Mouse (Mus musculus): ENCODE results near the gene Asb2. TPM values are rescaled to one million over a fixed set of nuclear protein-coding genes. Genes with fewer than 3 reads are reported as not detected.

Asb2 gene
- polyA plus RNA-seq (2015; fragmentation: Nextera tagmentation; extraction: Ambion mirVana) = 194 and 219 TPM in 2 replicates

DNA sequence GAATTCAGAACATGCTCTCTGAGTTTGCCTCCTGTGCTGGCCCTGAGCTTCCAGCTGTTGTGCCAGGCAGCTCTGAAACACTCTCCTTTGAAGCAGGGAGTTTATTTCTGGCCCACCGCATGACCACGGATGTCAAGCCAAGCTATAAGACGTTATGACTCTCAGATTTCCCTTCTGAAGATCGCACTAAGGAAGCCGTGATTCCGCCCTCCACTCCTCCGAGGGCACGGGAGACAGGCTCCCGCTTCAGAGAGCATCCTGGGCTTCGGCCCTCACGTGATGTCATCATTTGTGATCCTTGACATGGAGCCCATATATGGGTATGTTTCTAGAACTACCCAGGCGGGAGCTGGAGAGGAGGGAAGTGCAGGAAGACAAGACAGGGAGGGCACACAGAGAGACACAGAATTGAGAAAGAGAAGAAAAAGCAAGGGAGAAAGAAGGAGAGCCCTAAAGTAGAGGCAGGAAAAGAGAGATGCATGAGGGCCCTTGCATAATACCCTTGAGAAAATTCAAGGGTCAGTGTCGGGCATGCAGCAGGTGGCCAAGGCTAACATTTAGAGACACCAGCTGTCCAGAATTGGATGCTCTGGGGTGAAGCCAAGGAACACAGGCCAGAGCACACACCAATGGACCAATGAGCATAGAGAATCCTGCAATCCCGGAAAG lies at the start of gene Asb2:
Gene Asb2, minus strand, starts transcription at position 256 of the 669 bp plus-strand sequence.
- no peak for ATAC-seq (replicated peaks; ENCODE audit: insufficient number of reproducible peaks, insufficient read depth, low FRiP score, low read depth)
- peak within 1 kb of the TSS; percentile 46 for H3K9ac ChIP-seq

DNA sequence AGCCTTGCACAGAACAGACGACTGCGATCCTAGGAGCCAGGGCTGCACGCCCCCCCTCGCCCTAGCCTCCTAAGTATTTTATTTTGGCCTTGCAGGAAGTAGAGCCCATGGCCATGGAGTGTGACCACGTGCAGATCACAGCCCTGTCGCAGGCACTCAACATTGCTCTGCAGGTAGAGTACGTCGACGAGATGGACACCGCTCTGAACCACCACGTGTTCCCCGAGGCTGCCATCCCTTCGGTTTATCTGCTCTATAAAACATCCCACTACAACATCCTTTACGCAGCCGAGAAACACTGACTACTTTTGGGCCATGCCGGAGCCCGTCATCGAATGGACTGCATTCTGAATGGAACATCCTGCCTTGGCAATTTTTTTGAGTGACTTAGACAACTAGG lies 48.3 kb upstream of the Asb2 start:
- no peak overlapping the region for H3K9ac ChIP-seq
- ATAC-seq (replicated peaks; ENCODE audit: insufficient number of reproducible peaks, insufficient read depth, low FRiP score, low read depth) = no peak
- H3K9me3 ChIP-seq (replicated peaks) = no peaks in the 10 kb centered on the region
- 82% methylated on average over 18 of the region's 18 CpGs for WGBS
- no peak overlapping the region for H3K27ac ChIP-seq
- H3K27me3 ChIP-seq = no peaks in the 10 kb centered on the region
- no peaks in the 10 kb centered on the region for H3K4me1 ChIP-seq (replicated peaks)
- H3K4me3 ChIP-seq = no peak overlapping the region
- H3K36me3 ChIP-seq = peaks cover 44% of the 10 kb centered on the region
- no peak overlapping the region for H3K4me2 ChIP-seq

More for the DNA sequence above, at the start of gene Asb2:
- no peaks in the 10 kb centered on the region for H3K27me3 ChIP-seq
- peak within 1 kb of the TSS; percentile 59 for H3K4me2 ChIP-seq
- H3K36me3 ChIP-seq = peaks cover 3% of the 10 kb centered on the region; the same call in 1 of the 2 replicates
- peak within 1 kb of the TSS; percentile 40 for H3K4me3 ChIP-seq
- H3K27ac ChIP-seq = peak within 1 kb of the TSS; percentile 91
- no peaks in the 10 kb centered on the region for H3K9me3 ChIP-seq (replicated peaks)
- peaks cover 46% of the 10 kb centered on the region for H3K4me1 ChIP-seq (replicated peaks)
- 33% methylated on average over 14 of the region's 14 CpGs for WGBS

DNA sequence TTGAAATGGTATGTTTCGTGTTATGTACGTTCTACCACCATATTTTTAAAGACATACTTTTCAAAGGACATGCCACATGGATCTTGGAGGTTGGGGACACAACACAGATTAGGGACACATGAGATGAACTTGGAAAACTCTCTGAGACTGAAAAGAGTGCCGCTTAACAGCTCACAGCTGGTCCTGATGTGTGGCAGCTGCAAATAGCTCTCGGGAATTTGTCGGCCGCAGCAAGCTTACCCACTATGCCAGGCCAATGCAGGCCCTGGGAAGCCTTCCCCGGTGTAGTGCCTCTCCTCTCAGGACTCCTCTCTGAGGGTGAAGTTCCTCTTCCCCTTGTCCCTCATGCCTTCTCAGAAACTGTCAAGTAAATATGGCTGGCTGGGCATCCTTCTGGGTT lies 41.0 kb upstream of the Asb2 start:
- Histone ChIP-seq H3K27me3 (no peaks in the 10 kb centered on the region), H3K27ac (0 out of 2 replicates have a peak overlapping the region, but pooled peaks have one; percentile 3), H3K4me1 (replicated peaks) (peaks cover 36% of the 10 kb centered on the region), H3K9me3 (replicated peaks) (no peaks in the 10 kb centered on the region), H3K36me3 (no peaks in the 10 kb centered on the region; the same call in 1 of the 2 replicates), H3K4me2 (no peak overlapping the region), H3K9ac (no peak overlapping the region), H3K4me3 (no peak overlapping the region)
- whole genome bisulfite sequencing = 55% methylated on average over 7 of the region's 7 CpGs
- ATAC-seq (replicated peaks; ENCODE audit: insufficient number of reproducible peaks, insufficient read depth, low FRiP score, low read depth) = no peak

DNA sequence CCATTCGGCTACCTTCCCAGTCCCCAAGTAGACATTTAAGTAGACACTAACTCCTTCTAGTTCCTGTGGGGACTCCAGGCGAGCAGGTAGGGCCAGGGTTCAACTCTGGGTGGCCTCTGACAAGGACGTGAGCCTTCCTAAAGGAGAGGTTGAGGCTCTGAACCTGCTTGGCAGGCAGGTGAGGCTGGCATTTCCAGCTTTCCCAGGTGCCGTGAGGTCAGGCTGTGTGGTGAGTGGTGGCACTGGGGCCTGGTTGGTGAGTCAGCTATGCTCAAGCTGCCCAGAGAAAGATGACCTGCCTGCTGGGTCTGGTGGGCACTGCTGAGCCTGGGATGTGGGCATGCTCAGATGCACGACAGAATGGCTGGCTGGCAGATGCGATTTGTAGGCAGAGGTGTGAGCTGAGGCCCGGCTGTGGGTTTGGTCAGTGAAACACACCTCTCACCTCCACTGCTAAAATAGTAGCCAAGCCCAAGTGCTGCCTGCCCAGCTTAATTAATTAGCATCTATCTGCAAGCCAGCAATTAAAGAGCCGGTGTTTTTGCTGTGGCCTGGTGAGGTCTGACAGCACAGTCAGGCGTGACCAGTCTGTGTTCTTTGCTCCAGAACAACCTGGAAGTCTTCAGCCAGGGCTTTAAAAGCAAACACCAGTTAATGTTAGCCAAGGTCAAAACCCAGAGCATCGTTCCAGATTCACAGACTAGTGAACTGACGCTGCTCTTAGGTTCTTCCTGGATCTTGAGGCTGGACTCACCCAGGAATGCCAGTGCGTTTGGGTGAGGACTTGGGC lies 39.9 kb upstream of the Asb2 start:
- H3K4me1 ChIP-seq (replicated peaks) = peaks cover 46% of the 10 kb centered on the region
- no peaks in the 10 kb centered on the region for H3K9me3 ChIP-seq (replicated peaks)
- no peak overlapping the region for H3K9ac ChIP-seq
- 66% methylated on average over 12 of the region's 12 CpGs for WGBS
- no peaks in the 10 kb centered on the region; the same call in 1 of the 2 replicates for H3K36me3 ChIP-seq
- no peak for ATAC-seq (replicated peaks; ENCODE audit: insufficient number of reproducible peaks, insufficient read depth, low FRiP score, low read depth)
- no peak overlapping the region for H3K4me2 ChIP-seq
- H3K27me3 ChIP-seq = no peaks in the 10 kb centered on the region
- H3K4me3 ChIP-seq = no peak overlapping the region
- no peak overlapping the region for H3K27ac ChIP-seq

DNA sequence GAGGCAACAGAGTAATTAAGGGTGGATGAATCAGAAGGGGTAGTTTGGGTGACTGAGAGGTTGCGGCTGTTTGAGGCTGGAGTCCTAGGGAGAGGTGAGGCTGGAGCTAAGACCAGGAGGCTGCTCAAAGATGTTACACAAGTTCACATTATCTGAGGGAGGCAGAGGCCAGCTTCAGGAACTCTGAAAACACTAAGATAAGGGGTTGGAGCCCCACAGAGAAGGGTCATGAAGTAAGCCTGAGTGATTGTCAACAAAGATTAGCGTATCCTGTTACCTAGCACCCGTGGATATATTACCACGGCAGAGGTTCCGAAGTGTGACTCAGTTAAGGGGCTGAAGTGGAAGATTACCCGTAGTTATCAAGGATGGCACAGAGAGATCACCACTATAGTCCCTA lies 37.7 kb upstream of the Asb2 start:
- H3K9me3 ChIP-seq (replicated peaks) = no peaks in the 10 kb centered on the region
- H3K4me2 ChIP-seq = no peak overlapping the region
- H3K9ac ChIP-seq = no peak overlapping the region
- no peaks in the 10 kb centered on the region for H3K27me3 ChIP-seq
- no peak overlapping the region for H3K27ac ChIP-seq
- no peaks in the 10 kb centered on the region for H3K36me3 ChIP-seq
- H3K4me1 ChIP-seq (replicated peaks) = peaks cover 61% of the 10 kb centered on the region
- ATAC-seq (replicated peaks; ENCODE audit: insufficient number of reproducible peaks, insufficient read depth, low FRiP score, low read depth) = no peak
- WGBS = 44% methylated on average over 6 of the region's 6 CpGs
- no peak overlapping the region for H3K4me3 ChIP-seq

DNA sequence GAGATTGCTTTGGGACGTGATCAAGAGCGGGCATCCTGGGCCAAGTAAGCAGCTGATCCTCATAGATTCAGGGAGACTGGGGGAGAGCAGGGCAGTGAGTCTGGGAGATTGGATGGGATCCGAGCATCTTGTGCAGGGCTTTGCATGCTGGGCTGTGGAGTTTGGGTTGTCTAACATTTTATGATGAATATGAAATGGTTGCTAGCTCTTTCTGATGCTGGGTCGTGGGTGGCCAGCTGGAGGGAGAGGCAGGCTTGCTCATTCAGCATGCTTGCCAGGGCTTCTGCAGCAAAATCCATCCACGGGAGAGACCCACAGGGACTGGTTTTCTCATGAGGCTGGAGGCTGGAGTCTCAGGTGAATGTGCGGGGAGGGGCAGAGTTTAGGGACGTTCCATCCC lies 35.3 kb upstream of the Asb2 start:
- no peaks in the 10 kb centered on the region for H3K9me3 ChIP-seq (replicated peaks)
- WGBS = 58% methylated on average over 7 of the region's 7 CpGs

DNA sequence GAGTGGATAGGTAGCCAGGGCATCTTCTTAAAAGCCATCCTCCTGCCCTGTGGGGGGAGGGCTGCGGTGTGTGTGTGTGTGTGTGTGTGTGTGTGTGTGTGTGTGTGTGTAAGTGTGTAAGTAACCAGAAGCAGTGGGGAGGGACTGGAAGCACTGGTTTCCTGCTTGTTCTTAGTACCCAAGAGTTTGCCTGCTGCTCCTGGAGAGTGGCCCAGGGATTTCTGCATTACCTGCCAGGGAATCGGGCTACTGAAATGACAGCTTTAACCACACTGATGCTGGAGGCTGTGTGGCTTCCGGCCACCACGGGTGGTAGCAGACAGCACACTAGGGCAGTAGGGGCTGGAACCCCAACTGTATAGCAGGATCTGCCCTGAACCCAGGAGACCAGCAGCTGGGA lies 34.2 kb upstream of the Asb2 start:
- Histone ChIP-seq H3K4me3 (no peak overlapping the region), H3K4me2 (peak overlapping the region; percentile 88), H3K36me3 (no peaks in the 10 kb centered on the region), H3K27ac (no peak overlapping the region), H3K27me3 (no peaks in the 10 kb centered on the region), H3K9me3 (replicated peaks) (no peaks in the 10 kb centered on the region), H3K9ac (no peak overlapping the region), H3K4me1 (replicated peaks) (peaks cover 38% of the 10 kb centered on the region)
- WGBS = 66% methylated on average over 4 of the region's 4 CpGs
- ATAC-seq (replicated peaks; ENCODE audit: insufficient number of reproducible peaks, insufficient read depth, low FRiP score, low read depth) = no peak

More for the DNA sequence above, 35.3 kb upstream of the Asb2 start:
- Histone ChIP-seq H3K27me3 (no peaks in the 10 kb centered on the region), H3K4me1 (replicated peaks) (peaks cover 42% of the 10 kb centered on the region), H3K27ac (peak overlapping the region; percentile 48), H3K36me3 (no peaks in the 10 kb centered on the region), H3K4me2 (peak overlapping the region; percentile 43), H3K9ac (no peak overlapping the region), H3K4me3 (no peak overlapping the region)
- ATAC-seq (replicated peaks; ENCODE audit: insufficient number of reproducible peaks, insufficient read depth, low FRiP score, low read depth) = no peak

DNA sequence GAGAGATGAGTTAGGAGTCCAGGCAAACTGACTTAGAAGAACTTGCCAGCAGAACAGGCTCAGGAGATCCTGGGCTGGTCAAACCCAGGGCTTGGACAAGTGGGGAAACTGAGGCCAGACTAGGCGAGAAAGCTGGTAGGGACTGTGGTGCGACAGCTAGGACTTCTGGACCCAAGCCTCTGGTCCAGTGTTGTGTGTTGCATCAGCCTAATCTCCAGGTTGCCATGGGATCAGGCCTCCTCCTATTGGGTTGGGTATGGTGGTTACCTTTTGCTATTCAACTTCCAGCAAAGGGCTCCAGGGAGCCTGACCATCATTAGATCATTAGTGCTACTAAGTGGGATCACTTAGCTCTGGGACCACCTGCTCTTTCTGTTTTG lies 33.5 kb upstream of the Asb2 start:
- Histone ChIP-seq H3K4me1 (replicated peaks) (peaks cover 38% of the 10 kb centered on the region), H3K4me2 (peak overlapping the region; percentile 88), H3K9ac (peak overlapping the region; percentile 89), H3K4me3 (peak overlapping the region; percentile 88), H3K27ac (no peak overlapping the region), H3K36me3 (no peaks in the 10 kb centered on the region), H3K9me3 (replicated peaks) (no peaks in the 10 kb centered on the region), H3K27me3 (no peaks in the 10 kb centered on the region)
- WGBS = 53% methylated on average over 2 of the region's 2 CpGs
- ATAC-seq (replicated peaks; ENCODE audit: insufficient number of reproducible peaks, insufficient read depth, low FRiP score, low read depth) = no peak

DNA sequence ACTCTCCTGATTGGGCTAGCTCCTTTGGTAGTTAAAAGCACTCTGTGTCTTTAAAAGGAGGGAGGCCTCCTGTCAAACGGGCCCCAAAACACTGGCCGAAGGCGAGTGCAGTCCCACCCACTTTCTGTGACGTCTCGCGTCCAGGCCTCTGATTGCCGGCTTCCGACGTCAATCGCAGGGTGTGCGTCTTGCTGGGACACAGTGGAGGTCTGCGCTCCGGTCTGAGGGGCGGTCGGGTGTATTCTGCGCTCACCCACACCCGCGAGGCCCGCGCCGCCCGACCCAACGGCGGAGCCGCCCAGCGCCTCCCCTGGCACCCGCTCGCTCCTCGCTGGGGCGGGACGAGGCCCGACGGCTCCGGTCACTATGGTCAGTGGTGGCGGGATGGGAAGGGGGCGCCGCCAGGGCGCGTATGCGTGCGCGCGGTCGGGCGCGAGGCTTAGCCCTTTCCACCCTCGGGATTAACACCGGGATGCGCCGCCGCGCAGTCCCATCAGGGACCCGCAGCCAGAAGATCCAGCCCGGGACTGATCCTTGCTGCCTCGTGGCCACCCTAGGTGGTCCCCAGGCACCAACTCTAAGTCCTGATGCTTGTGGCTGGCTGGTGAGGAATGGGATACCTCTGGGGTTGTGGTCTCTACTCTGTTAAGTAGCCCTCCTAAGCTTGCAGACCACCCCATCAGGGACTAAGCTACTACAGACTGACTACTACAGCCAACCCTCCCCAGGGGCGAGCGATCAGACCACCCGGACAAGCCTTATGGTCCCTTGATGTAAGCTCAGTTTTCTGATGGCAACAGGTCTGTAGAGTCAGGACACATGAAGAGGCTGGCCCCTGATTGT lies 32.9 kb upstream of the Asb2 start, which contains the start of gene Otub2:
Gene Otub2, plus strand, starts transcription at position 178 of the 843 bp plus-strand sequence.
- ATAC-seq (replicated peaks; ENCODE audit: insufficient number of reproducible peaks, insufficient read depth, low FRiP score, low read depth) = peak; percentile 98
- no peaks in the 10 kb centered on the region for H3K9me3 ChIP-seq (replicated peaks)
- H3K27ac ChIP-seq = peak within 1 kb of the TSS; percentile 71
- H3K9ac ChIP-seq = peak within 1 kb of the TSS; percentile 89
- no peaks in the 10 kb centered on the region for H3K27me3 ChIP-seq
- H3K4me3 ChIP-seq = peak within 1 kb of the TSS; percentile 88
- under 1% methylated on average over 57 of the region's 58 CpGs for WGBS
- H3K4me1 ChIP-seq (replicated peaks) = peaks cover 38% of the 10 kb centered on the region
- no peaks in the 10 kb centered on the region for H3K36me3 ChIP-seq
- H3K4me2 ChIP-seq = peak within 1 kb of the TSS; percentile 88

DNA sequence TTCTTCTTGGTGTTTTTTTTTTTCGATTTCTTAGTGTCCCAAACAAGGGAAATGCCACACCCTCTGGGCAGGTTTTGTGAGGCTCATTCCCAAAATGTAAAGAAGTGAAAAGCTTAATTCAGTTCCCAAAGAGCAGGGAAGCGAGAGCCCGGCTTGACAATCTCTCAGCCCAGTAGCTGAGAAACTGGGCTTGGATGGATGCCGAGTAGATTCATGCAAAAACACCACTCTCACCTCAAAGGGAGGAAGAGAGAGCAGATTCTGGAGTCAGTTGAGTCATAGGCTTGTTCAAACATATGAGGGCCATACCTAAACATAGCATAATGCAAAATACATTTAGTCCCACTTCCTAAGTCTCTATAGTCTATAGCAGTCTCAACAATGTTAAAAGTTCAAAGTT lies 24.4 kb upstream of the Asb2 start:
- H3K36me3 ChIP-seq = no peaks in the 10 kb centered on the region
- H3K9ac ChIP-seq = no peak overlapping the region
- no peaks in the 10 kb centered on the region for H3K9me3 ChIP-seq (replicated peaks)
- H3K4me2 ChIP-seq = no peak overlapping the region
- WGBS = 78% methylated on average over 4 of the region's 4 CpGs
- no peak overlapping the region for H3K4me3 ChIP-seq
- peaks cover 7% of the 10 kb centered on the region for H3K4me1 ChIP-seq (replicated peaks)
- H3K27ac ChIP-seq = no peak overlapping the region
- ATAC-seq (replicated peaks; ENCODE audit: insufficient number of reproducible peaks, insufficient read depth, low FRiP score, low read depth) = no peak
- no peaks in the 10 kb centered on the region for H3K27me3 ChIP-seq

DNA sequence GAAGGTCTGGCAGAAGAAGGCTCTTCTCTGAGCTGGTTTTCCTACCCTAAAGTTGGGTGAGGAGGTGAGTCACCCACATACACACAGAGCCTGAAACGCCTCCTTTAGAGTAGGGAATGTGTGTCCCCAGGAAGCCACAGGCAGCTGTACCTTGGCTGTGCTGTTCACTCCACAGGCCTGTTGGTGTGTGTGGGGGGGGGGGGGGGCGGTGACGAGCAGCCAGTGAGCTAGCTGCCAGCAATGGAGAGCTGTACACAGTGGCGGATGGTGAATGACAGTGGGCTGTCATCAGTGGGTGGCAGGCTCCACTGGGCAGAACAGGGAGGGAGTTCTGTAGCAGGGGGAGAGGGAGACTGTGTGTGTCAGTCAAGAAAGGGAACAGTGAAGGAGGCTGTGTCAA lies 21.0 kb upstream of the Asb2 start:
- H3K27ac ChIP-seq = no peak overlapping the region
- no peak overlapping the region for H3K4me3 ChIP-seq
- H3K36me3 ChIP-seq = no peaks in the 10 kb centered on the region
- H3K9ac ChIP-seq = no peak overlapping the region
- peaks cover 7% of the 10 kb centered on the region for H3K4me1 ChIP-seq (replicated peaks)
- ATAC-seq (replicated peaks; ENCODE audit: insufficient number of reproducible peaks, insufficient read depth, low FRiP score, low read depth) = 0 out of 2 replicates have a peak, but pooled peaks have one; percentile 15
- H3K9me3 ChIP-seq (replicated peaks) = no peaks in the 10 kb centered on the region
- no peak overlapping the region for H3K4me2 ChIP-seq
- 57% methylated on average over 4 of the region's 4 CpGs for WGBS
- no peaks in the 10 kb centered on the region for H3K27me3 ChIP-seq

All from heart, embryonic 15.5 days (tissue).